Comparison of ENCODE assay signal across 16 mouse cellular contexts in genomic region chr1:181441654-181442241, GRCm38 (mm10).
DNase-seq lines count a peak whose midpoint lies in the region; ATAC-seq lines count a peak whose summit lies in the region.
"Had no signal": no experiment of that assay in that cellular context is flagged by ENCODE, and none has a peak within 500 bp of the region (broad histone marks: within the 10 kb centered on the region; RNA-seq: fewer than 3 reads in every experiment).

No protein-coding gene starts in this region.

- no peaks in the 10 kb centered on the region for H3K27me3 ChIP-seq in forebrain, embryonic 15.5 days
- no peaks in the 10 kb centered on the region for H3K27me3 ChIP-seq in forebrain, embryonic 12.5 days
- H3K27me3 ChIP-seq in lung, embryonic 16.5 days (ENCODE audit: control insufficient read depth, insufficient read depth, low read depth, low read length), result no peaks in the 10 kb centered on the region
- H3K27me3 ChIP-seq in kidney, embryonic 15.5 days, result no peaks in the 10 kb centered on the region
- no peaks in the 10 kb centered on the region for H3K27me3 ChIP-seq in midbrain, embryonic 16.5 days (ENCODE audit: control insufficient read depth, insufficient read depth, low read depth, low read length)
- 0 out of 2 replicates have a peak, but pooled peaks cover 10% of the 10 kb centered on the region for H3K27me3 ChIP-seq in liver, embryonic 12.5 days (replicated peaks)
- H3K27me3 ChIP-seq: embryonic facial prominence, embryonic 12.5 days had no signal

- no peak overlapping the region for H3K9ac ChIP-seq in forebrain, embryonic 15.5 days (replicated peaks)
- H3K9ac ChIP-seq in forebrain, embryonic 12.5 days, result no peak overlapping the region
- no peak overlapping the region for H3K9ac ChIP-seq in lung, embryonic 16.5 days (ENCODE audit: low read length)
- H3K9ac ChIP-seq in kidney, embryonic 15.5 days, result no peak overlapping the region
- no peak overlapping the region for H3K9ac ChIP-seq in midbrain, embryonic 16.5 days (ENCODE audit: low read depth, low read length)
- no peak overlapping the region for H3K9ac ChIP-seq in liver, embryonic 12.5 days
- H3K9ac ChIP-seq: embryonic facial prominence, embryonic 12.5 days; liver, embryonic 14.5 days had no signal

- no peaks in the 10 kb centered on the region for H3K9me3 ChIP-seq in forebrain, embryonic 15.5 days
- H3K9me3 ChIP-seq in forebrain, embryonic 12.5 days, result no peaks in the 10 kb centered on the region
- no peaks in the 10 kb centered on the region for H3K9me3 ChIP-seq in lung, embryonic 16.5 days (ENCODE audit: control insufficient read depth, low read length)
- H3K9me3 ChIP-seq in kidney, embryonic 15.5 days (replicated peaks), result no peaks in the 10 kb centered on the region
- no peaks in the 10 kb centered on the region for H3K9me3 ChIP-seq in midbrain, embryonic 16.5 days (replicated peaks; ENCODE audit: control insufficient read depth, low read length, poor library complexity, severe bottlenecking)
- no peaks in the 10 kb centered on the region for H3K9me3 ChIP-seq in liver, embryonic 12.5 days (replicated peaks)
- H3K9me3 ChIP-seq: embryonic facial prominence, embryonic 12.5 days had no signal

- H3K4me1 ChIP-seq in forebrain, embryonic 15.5 days, result peaks cover 29% of the 10 kb centered on the region
- H3K4me1 ChIP-seq in forebrain, embryonic 12.5 days, result no peaks in the 10 kb centered on the region
- peaks cover 35% of the 10 kb centered on the region for H3K4me1 ChIP-seq in lung, embryonic 16.5 days (replicated peaks; ENCODE audit: control insufficient read depth, insufficient read depth, low read length)
- H3K4me1 ChIP-seq in kidney, embryonic 15.5 days, result peaks cover 16% of the 10 kb centered on the region
- no peaks in the 10 kb centered on the region for H3K4me1 ChIP-seq in midbrain, embryonic 16.5 days (ENCODE audit: control insufficient read depth, insufficient read depth, low read length)
- no peaks in the 10 kb centered on the region for H3K4me1 ChIP-seq in liver, embryonic 12.5 days
- H3K4me1 ChIP-seq: embryonic facial prominence, embryonic 12.5 days had no signal

- ATAC-seq in forebrain, embryonic 15.5 days (replicated peaks), result no peak
- ATAC-seq in forebrain, embryonic 12.5 days (ENCODE audit: low FRiP score), result no peak
- peak; percentile 75 for ATAC-seq in lung, embryonic 16.5 days (ENCODE audit: low read depth)
- ATAC-seq in kidney, embryonic 15.5 days (replicated peaks; ENCODE audit: low FRiP score), result peak; percentile 41
- no peak for ATAC-seq in midbrain, embryonic 16.5 days
- ATAC-seq in liver, embryonic 12.5 days, result no peak
- ATAC-seq: inflammation-experienced regulatory T-cells, adult 6 months had no signal

- peak overlapping the region; percentile 49 for H3K27ac ChIP-seq in forebrain, embryonic 15.5 days (replicated peaks)
- H3K27ac ChIP-seq in forebrain, embryonic 12.5 days, result no peak overlapping the region
- peak overlapping the region; percentile 90 for H3K27ac ChIP-seq in lung, embryonic 16.5 days (ENCODE audit: low read length)
- H3K27ac ChIP-seq in kidney, embryonic 15.5 days, result peak overlapping the region; percentile 52; the same call in 1 of the 2 replicates
- no peak overlapping the region for H3K27ac ChIP-seq in midbrain, embryonic 16.5 days (ENCODE audit: low read length)
- no peak overlapping the region for H3K27ac ChIP-seq in liver, embryonic 12.5 days
- H3K27ac ChIP-seq: embryonic facial prominence, embryonic 12.5 days; left cerebral cortex, adult 2 months; liver, embryonic 14.5 days had no signal

- WGBS in forebrain, embryonic 15.5 days, result 66% methylated on average over 7 of the region's 7 CpGs
- WGBS in forebrain, embryonic 12.5 days, result 89% methylated on average over 7 of the region's 7 CpGs
- WGBS in lung, embryonic 16.5 days, result 55% methylated on average over 7 of the region's 7 CpGs
- WGBS in kidney, embryonic 15.5 days, result 76% methylated on average over 7 of the region's 7 CpGs
- WGBS in midbrain, embryonic 16.5 days, result 88% methylated on average over 7 of the region's 7 CpGs
- 63% methylated on average over 7 of the region's 7 CpGs for WGBS in liver, embryonic 12.5 days (ENCODE audit: insufficient replicate concordance)

- no peak for DNase-seq in lung, postnatal 25 days (ENCODE audit: low spot score)
- no peak for DNase-seq in left cerebral cortex, adult 18-20 months (ENCODE audit: low spot score in 2 of 2)
- DNase-seq: adrenal gland, postnatal 25 days; cerebellum, adult 11-12 months; heart, postnatal 14 days had no signal

- H3K4me2 ChIP-seq in forebrain, embryonic 15.5 days (replicated peaks), result no peak overlapping the region
- no peak overlapping the region for H3K4me2 ChIP-seq in forebrain, embryonic 12.5 days
- no peak overlapping the region for H3K4me2 ChIP-seq in lung, embryonic 16.5 days (ENCODE audit: low read depth, low read length)
- no peak overlapping the region for H3K4me2 ChIP-seq in kidney, embryonic 15.5 days
- H3K4me2 ChIP-seq in midbrain, embryonic 16.5 days (ENCODE audit: low read length), result no peak overlapping the region
- no peak overlapping the region for H3K4me2 ChIP-seq in liver, embryonic 12.5 days
- H3K4me2 ChIP-seq: embryonic facial prominence, embryonic 12.5 days; midbrain, embryonic 11.5 days had no signal

- no peak overlapping the region for H3K4me3 ChIP-seq in forebrain, embryonic 15.5 days
- H3K4me3 ChIP-seq in forebrain, embryonic 12.5 days (replicated peaks), result no peak overlapping the region
- no peak overlapping the region for H3K4me3 ChIP-seq in lung, embryonic 16.5 days (ENCODE audit: low read length)
- no peak overlapping the region for H3K4me3 ChIP-seq in kidney, embryonic 15.5 days (replicated peaks)
- no peak overlapping the region for H3K4me3 ChIP-seq in midbrain, embryonic 16.5 days (ENCODE audit: low read depth, low read length)
- no peak overlapping the region for H3K4me3 ChIP-seq in liver, embryonic 12.5 days
- H3K4me3 ChIP-seq: embryonic facial prominence, embryonic 12.5 days; left cerebral cortex, adult 2 months had no signal

- no peaks in the 10 kb centered on the region for H3K36me3 ChIP-seq in forebrain, embryonic 15.5 days
- no peaks in the 10 kb centered on the region for H3K36me3 ChIP-seq in forebrain, embryonic 12.5 days (replicated peaks)
- no peaks in the 10 kb centered on the region for H3K36me3 ChIP-seq in lung, embryonic 16.5 days (ENCODE audit: control insufficient read depth, insufficient read depth, low read length)
- H3K36me3 ChIP-seq in kidney, embryonic 15.5 days, result no peaks in the 10 kb centered on the region
- no peaks in the 10 kb centered on the region for H3K36me3 ChIP-seq in midbrain, embryonic 16.5 days (ENCODE audit: control insufficient read depth, insufficient read depth, low read length)
- no peaks in the 10 kb centered on the region for H3K36me3 ChIP-seq in liver, embryonic 12.5 days
- H3K36me3 ChIP-seq: embryonic facial prominence, embryonic 12.5 days had no signal

Comparison
In these comparisons a context has a peak if more than half of its experiments do, and no peak if none do; other contexts are left out.
1. H3K27ac ChIP-seq: peak in forebrain, embryonic 15.5 days (single experiment), lung, embryonic 16.5 days (single experiment) and kidney, embryonic 15.5 days (single experiment); none in forebrain, embryonic 12.5 days (single experiment), midbrain, embryonic 16.5 days (single experiment) and liver, embryonic 12.5 days (single experiment).
2. ATAC-seq: peak in lung, embryonic 16.5 days (single experiment) and kidney, embryonic 15.5 days (single experiment); none in forebrain, embryonic 15.5 days (single experiment), forebrain, embryonic 12.5 days (single experiment), midbrain, embryonic 16.5 days (single experiment) and liver, embryonic 12.5 days (single experiment).